Mouse (Mus musculus) telencephalon, adult 2 months (tissue): Measurements from ENCODE around the gene Zfp113.
"Not testable (repeated sequence)": the region's sequence is repeated elsewhere in the genome, so short reads cannot be mapped to it uniquely, and the experiment has no call there.

Experiments used
- DNase-seq: peaks from one replicate; pipeline ENCODE4 v3.0.0-alpha.2; 2011; ENCODE audit warnings: low read depth, low spot score

Zfp113 gene

DNA sequence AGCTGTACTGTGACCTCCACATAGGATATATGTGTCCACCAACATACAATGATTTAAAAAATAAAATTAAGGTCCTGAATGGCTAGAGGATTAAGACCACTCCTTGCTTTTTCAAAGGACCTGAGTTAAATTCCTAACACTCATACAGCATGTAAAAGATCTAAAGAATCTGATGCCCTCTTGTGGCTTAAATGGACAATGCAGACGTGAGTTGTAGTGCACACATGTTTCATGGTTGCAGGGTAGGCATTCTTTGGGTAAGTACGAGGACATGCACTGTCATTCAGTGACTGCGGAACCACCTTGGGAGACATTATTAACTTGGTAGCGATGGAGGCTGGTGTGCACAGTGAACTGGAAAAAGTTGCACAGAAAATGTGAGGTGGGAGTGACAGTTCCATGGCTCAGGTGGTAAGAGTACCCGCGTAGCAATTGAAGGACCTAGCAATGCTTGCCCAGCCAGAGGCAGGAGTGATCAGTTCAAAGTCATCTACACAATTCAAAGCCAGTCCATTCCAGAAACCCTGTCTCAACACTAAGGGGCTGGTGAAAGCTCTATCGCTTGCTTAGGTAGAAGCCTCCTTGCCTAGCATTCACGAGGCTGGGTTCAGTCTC lies 17.5 kb downstream of the Zfp113 start:
- no peak for DNase-seq

DNA sequence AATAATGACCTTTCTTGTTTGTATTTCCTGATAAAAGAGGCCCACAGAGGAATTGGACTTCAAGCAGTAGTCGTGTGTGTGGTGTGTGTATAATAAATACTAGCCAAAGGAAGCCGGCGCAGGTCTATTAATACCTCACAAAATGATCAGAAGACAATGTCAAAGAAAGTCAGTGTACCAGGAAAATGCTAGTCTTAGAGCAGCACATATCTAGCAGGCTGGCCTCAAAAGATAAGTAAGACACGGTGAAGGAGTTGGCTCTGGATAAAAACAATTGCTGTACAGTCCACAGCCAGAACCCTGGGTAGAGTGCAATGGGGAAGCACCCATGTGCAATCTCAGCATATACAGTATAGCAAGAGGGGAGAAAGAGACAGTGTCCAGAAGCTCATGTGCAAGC lies 18.3 kb downstream of the Zfp113 start:
- DNase-seq = no peak

- no peak for DNase-seq
Observed at GRCm38 (mm10) chr5:138132425-138133064, 23.0 kb downstream of the Zfp113 start.

GRCm38 (mm10) chr5:138118041-138118440 lies 37.5 kb downstream of the Zfp113 start:
- no peak for DNase-seq

- no peak for DNase-seq
Observed at GRCm38 (mm10) chr5:138117199-138118015, 38.1 kb downstream of the Zfp113 start.

GRCm38 (mm10) chr5:138116255-138117198 lies 39.0 kb downstream of the Zfp113 start, which contains the start of gene Zscan21:
Zscan21 (plus strand) TSS chr5:138116903.
- peak; percentile 82 for DNase-seq

GRCm38 (mm10) chr5:138109847-138110396 lies 45.6 kb downstream of the Zfp113 start:
- not testable (repeated sequence) for DNase-seq

GRCm38 (mm10) chr5:138107130-138107529 lies 48.4 kb downstream of the Zfp113 start:
- no peak for DNase-seq

DNA sequence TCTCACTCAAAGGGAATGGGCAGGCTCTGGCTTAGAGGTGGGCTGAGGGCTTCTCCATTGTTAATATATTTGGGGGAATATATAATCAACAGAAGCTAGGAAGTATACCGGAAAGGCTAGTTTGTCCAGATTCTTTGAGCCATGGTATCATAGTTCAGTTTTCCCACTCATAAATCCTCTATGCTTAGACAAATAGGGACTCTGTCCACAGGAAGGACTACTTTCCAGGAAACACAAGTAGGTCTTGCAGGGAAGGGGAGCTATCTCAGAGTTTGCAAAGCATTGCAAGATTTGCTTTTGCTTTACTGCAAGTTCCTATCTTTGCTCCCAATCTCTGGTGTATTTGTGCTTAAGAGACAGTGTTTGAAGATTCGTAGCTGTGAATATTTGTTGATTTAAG lies 50.6 kb downstream of the Zfp113 start:
- DNase-seq = no peak

GRCm38 (mm10) chr5:138094474-138094873 lies 61.1 kb downstream of the Zfp113 start:
- DNase-seq = no peak

DNA sequence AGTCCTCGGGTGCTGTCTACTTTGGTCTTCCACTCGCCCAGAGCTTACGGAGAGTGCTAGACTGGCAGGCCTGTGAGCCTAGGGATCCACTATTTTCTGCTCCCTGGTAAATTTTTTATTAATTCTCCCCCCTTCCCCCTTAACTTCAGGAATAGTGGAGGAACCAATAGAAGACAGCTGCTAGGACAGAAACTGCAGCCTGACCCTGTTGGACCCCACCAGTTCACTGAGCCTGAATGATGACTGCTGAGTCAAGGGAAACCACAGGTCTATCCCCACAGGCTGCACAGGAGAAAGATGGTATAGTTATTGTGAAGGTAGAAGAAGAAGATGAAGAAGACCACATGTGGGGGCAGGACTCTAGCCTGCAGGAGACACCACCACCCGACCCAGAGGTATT lies 62.8 kb downstream of the Zfp113 start:
- no peak for DNase-seq

DNA sequence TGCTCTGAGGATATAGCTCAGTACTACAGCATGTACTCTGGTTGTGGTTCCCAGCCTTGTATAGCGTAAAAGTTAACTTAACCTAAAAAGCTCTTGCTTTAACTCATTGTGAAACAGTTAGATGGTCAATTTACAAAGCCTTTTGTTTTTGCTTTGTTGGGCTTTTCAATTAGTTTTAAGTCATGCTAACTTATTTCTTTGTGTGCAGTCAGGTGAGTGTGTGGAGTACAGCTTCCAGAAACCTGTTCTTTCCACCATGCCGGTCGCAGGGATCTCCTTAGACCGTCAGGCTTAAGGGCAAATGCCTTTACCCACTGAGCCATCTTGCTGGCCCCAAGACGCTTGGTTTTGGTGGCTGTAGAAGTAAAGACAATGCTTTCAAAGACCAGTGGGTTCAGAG lies 64.8 kb downstream of the Zfp113 start:
- DNase-seq = no peak

- no peak for DNase-seq
Observed at GRCm38 (mm10) chr5:138090271-138090670, 65.3 kb downstream of the Zfp113 start.
